Mouse (Mus musculus) cerebellum, postnatal 14 days (tissue): ENCODE data around the gene Prkn.
"Not testable (repeated sequence)": the region's sequence is repeated elsewhere in the genome, so short reads cannot be mapped to it uniquely, and the experiment has no call there.

Source experiments
- DNase-seq, 2 experiments: peaks; one replicate each; pipeline ENCODE4 v3.0.0; 2021; ENCODE audit warnings: mixed read lengths in 2 of 2

Gene Prkn

GRCm38 (mm10) chr17:11142321-11142720 is 302.1 kb downstream of the Prkn start:
- peak; percentile 28 to 37 for DNase-seq

GRCm38 (mm10) chr17:11156119-11156518 is 315.9 kb downstream of the Prkn start:
- DNase-seq = no peak

- DNase-seq = peak; percentile 86 to 91
These were observed 317.4 kb downstream of the Prkn start for GRCm38 (mm10) chr17:11157536-11157935.

- DNase-seq = peak; percentile 49 to 66
These were observed 321.3 kb downstream of the Prkn start for GRCm38 (mm10) chr17:11161436-11161835.

GRCm38 (mm10) chr17:11162770-11163169 is 322.6 kb downstream of the Prkn start:
- peak in 1 of 2 experiments; percentile 38 for DNase-seq

GRCm38 (mm10) chr17:11187356-11187755 is 347.2 kb downstream of the Prkn start:
- DNase-seq = no peak

- DNase-seq = no peak
These were observed 348.3 kb downstream of the Prkn start for GRCm38 (mm10) chr17:11188494-11188893.

GRCm38 (mm10) chr17:11190306-11190705 is 350.1 kb downstream of the Prkn start:
- peak; percentile 33 to 54 for DNase-seq

- no peak for DNase-seq
These were observed 357.9 kb downstream of the Prkn start for GRCm38 (mm10) chr17:11198134-11198533.

- not testable (repeated sequence) for DNase-seq
These were observed 368.9 kb downstream of the Prkn start for GRCm38 (mm10) chr17:11209063-11209462.

GRCm38 (mm10) chr17:11211006-11211405 is 370.8 kb downstream of the Prkn start:
- DNase-seq = no peak

GRCm38 (mm10) chr17:11211591-11211990 is 371.4 kb downstream of the Prkn start:
- DNase-seq = no peak

- no peak for DNase-seq
These were observed 373.5 kb downstream of the Prkn start for GRCm38 (mm10) chr17:11213689-11214088.

- no peak for DNase-seq
These were observed 388.8 kb downstream of the Prkn start for GRCm38 (mm10) chr17:11229011-11229410.

- no peak for DNase-seq
These were observed 389.2 kb downstream of the Prkn start for GRCm38 (mm10) chr17:11229426-11229825.

GRCm38 (mm10) chr17:11230604-11231395 is 390.6 kb downstream of the Prkn start:
- DNase-seq = peak in 1 of 2 experiments; percentile 32

GRCm38 (mm10) chr17:11235273-11235672 is 395.1 kb downstream of the Prkn start:
- DNase-seq = peak; percentile 26 to 49

- DNase-seq = no peak
These were observed 404.9 kb downstream of the Prkn start for GRCm38 (mm10) chr17:11245040-11245439.

GRCm38 (mm10) chr17:11249216-11249615 is 409.0 kb downstream of the Prkn start:
- no peak for DNase-seq

- DNase-seq = peak; percentile 59 to 79
These were observed 420.5 kb downstream of the Prkn start for GRCm38 (mm10) chr17:11260663-11261062.

GRCm38 (mm10) chr17:11261679-11262078 is 421.5 kb downstream of the Prkn start:
- DNase-seq = no peak

GRCm38 (mm10) chr17:11267951-11268350 is 427.8 kb downstream of the Prkn start:
- peak; percentile 40 to 62 for DNase-seq

- no peak for DNase-seq
These were observed 430.0 kb downstream of the Prkn start for GRCm38 (mm10) chr17:11270179-11270578.

- peak; percentile 15 to 44 for DNase-seq
These were observed 431.7 kb downstream of the Prkn start for GRCm38 (mm10) chr17:11271876-11272275.

GRCm38 (mm10) chr17:11284246-11284645 is 444.1 kb downstream of the Prkn start:
- no peak for DNase-seq
